Mouse (Mus musculus): ENCODE results near the gene Nos1ap.

Nos1ap gene

DNA sequence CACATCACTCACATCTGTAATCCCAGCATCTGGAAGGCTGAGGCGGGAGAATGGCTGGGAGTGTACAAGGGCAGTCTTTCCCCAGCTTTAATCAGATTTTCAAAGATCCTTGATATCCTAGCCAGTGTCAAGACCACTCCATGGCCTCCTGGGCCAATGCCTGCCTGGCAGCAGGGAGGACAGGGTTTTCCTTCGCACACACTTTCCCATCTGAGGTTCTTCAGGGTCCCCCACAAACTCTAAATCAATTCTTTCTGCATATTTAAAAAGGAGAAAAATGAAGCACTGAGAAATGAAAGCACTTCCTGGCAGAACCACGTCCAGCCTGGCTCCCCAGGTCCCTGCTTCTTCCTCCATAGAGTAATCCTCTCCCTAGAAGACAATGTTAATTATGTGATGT lies 225.9 kb downstream of the Nos1ap start:
- no peak for DNase-seq (ENCODE audit: low spot score in 2 of 2)

DNA sequence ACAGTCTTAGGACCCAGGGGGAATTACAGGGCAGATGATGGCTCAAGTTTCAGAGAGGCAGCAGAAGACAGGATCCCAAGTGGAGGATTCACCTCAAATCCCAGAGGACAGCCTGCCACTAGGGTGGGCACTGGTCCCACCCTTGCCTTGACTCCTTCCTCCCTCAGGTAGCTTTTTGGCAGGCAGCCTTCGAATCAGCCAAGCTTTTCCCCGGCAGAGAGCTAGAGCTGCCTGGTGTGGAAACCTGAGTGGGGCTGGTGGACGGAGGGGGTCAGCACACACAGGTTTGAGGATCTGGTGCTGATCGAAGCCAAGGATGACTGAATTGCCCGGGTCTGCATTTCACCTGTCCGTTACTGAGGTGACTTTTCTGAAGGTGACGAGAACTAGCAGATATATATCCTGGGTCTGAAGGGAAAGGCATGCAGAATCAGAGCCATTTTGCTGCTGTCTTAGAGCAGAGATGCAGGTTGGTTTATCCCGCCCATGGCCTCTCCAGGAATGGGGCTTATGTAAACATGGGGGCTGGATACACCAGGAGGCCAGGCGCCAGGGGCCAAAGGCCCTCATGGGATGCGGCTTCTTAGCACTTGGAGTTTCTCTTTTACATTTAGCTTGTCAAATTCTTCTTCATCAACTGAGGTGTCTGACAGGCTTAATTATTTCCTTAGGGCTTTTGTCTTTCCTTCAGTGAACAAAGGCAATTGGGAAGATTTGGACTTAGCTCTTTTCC lies 229.3 kb downstream of the Nos1ap start:
- no peak for DNase-seq (ENCODE audit: low spot score in 2 of 2)

DNA sequence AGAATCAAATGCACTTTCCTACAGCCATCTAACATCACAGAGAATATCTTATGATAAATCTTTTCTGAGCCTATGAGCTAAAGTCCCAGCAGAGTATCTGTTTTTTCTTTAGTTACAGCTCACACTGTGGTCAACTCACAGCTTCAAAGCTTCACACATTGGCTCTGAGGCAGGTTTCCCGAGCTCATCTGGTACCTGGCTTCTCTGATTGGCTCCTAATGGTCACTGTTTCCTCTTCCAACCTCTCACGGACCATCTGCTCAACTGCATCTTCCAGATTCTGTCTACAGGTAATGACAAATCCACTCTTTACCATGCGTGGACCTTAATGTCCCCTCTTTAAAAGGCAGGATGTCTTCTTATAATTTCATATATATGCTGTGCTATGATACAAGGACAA lies 236.3 kb downstream of the Nos1ap start:
- no peak for DNase-seq (ENCODE audit: low spot score in 2 of 2)

DNA sequence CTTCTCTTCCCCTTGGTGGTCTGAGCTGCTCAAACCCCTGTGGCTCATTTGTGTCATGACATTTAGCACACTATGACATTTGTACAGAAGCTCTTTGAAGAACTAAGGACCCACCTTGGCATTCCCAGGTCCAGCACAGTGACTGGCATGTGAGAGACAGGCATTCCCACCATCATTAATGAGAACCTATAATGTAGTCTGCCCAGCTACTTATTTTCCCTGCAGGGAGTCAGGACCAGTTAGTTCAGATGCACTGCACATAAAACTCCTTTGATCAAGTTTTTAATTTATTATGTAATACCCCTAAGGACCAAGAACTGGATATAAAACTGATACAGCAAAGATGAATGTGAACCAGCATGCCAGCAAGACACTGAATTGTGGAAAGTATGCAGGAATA lies 238.6 kb downstream of the Nos1ap start:
- no peak for DNase-seq (ENCODE audit: low spot score in 2 of 2)

DNA sequence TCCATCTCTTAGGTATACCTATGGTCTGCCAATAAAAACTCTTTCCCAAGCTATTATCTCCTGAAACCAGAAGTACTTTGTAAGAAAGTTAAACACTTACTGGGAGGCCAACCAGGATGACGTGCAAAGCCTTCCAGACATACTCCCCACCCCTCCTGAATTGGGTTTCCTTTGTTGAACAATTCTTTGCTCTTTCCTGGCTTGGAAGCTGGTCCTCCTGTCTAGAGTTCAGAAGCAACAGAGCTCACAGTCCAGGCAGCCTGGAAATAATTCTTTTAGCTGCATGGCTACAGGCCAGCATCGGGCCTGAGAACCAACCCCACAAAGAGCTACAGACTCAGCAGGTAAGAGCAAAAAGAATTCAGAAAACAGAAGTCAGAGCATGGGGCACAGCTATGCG lies 243.4 kb downstream of the Nos1ap start:
- DNase-seq (ENCODE audit: low spot score in 2 of 2): no peak

DNA sequence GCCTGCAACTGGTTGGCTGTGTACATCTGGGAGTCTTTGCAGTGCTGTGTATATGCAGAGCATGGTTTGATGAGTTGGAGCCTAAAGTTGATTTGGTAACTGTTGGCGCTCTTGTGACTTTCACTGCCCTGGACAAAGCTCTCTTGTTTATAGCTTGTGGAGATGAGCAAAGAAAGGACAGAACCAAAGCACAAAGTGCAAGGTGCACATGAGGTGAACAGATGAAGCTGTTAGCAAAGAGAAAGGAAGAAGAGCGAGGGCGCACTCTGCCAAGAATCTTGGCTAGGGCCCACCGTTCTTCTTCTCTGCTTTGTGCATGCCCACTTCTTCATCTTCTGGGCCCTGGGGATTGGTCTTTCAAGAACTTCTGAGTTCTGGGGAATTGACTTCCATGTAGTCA lies 245.8 kb downstream of the Nos1ap start:
- DNase-seq (ENCODE audit: low spot score in 2 of 2): no peak

DNA sequence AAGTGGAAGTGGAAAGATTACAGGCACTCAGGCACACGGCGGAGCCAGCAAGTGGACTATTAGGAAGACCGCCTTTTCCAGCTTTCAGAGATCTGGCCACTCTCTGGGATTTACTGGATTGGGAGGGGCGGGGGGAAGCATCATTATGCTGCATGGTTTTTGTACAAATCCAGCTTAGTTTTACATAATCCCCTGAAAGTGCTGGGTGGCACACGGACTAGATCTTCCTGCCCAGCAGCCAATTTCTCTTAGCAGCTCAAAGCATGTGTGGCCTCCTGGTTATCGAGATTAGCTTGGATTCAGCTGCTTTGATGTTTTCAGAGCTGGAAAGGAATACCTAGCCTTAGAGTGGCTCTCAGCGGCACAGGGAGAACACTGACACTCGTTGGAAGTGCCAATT lies 246.6 kb downstream of the Nos1ap start:
- no peak for DNase-seq (ENCODE audit: low spot score in 2 of 2)

DNA sequence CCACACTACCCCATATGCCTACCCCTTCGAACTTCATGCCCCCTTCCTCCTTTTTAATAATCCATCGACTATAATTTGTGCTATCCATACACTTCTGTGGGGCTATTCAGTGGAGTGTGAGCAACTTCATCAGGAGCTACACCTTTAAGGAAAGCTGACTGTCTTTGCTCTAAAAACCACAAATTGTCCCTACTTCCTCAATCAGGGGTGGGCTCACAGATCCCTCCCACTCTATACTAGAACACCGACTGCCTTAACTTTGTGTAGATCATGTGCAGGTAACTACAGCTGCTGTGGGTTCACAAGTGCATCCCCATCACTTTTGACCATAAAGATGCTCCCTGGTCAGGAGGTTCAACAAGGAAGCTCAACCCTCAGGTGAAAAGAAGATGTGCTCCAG lies 249.7 kb downstream of the Nos1ap start:
- no peak for DNase-seq (ENCODE audit: low spot score in 2 of 2)

DNA sequence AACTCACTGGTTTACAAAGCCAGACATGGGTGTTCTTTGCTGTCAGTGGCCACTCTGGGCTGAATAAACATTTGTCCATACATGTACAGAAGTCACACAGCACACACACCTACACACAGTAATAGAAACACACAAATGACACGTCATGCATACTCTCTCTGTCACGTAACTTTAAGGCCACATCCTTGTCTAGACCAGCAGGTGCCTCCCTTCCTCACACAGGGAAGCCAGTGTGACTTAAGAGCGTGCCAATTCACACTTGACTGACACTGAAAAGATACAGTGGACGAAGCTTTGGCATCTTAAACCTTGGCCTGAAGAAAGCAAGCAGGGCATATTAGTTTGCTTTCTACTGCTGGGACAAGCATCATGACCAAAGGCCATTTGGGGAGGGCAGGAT lies 256.9 kb downstream of the Nos1ap start:
- no peak for DNase-seq (ENCODE audit: low spot score in 2 of 2)

DNA sequence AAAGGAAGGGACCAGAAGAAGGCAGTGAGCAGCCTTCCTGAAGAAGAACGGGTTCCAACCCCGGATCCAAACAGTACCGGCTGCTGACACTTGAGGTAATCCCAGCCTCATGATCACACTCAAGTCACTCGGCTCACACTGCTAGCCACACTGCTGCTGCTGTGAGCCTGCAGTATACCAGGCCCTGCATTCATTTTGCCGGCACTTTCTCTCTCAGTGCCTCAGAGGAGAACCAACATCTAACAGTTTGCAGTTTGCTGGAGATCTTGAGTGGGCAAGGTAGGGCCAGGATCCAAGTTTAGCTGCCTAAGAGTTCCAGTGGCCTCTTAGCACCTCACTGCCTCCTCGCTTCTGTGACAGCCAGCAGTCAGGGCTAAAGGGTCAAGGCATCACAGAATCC lies 257.7 kb downstream of the Nos1ap start:
- DNase-seq (ENCODE audit: low spot score in 2 of 2): no peak

DNA sequence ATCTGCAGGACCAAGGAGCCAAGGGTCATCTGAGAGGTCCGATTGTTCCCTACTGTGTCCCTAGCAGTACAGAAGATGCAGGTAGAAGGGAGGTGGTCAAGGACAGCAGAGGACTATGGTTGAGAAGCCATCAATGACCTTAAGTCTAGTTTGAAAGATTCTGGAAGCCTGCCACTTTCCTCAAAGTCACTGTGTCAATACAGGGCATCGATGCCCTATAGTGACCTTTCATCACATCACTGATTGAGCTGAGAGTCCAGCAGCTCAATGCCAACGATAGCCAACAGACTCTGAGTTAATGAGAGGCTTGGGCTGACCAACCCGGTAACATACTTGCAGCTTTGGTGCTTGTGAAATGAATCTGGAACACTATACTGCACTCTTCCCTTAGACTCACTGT lies 264.4 kb downstream of the Nos1ap start:
- DNase-seq (ENCODE audit: low spot score in 2 of 2): no peak

DNA sequence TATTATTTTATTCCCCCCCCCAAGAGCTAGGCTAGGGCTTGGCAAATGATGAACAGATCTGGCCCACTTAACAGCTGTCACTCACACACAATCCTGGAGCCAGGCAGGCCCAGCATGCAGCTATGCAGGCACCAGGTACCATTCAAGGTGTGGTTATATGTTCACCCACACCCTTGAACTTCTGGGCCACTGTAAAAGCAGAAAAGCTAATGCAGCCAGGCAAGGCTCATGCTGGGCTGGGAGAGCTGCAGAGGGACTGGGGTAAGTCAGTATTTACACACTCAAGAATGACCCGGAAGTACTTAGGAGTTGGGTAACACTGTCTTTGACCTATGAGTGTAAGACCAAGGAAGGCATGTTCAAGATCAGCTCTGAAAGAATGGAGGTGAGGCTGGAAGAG lies 265.3 kb downstream of the Nos1ap start:
- no peak for DNase-seq (ENCODE audit: low spot score in 2 of 2)

DNA sequence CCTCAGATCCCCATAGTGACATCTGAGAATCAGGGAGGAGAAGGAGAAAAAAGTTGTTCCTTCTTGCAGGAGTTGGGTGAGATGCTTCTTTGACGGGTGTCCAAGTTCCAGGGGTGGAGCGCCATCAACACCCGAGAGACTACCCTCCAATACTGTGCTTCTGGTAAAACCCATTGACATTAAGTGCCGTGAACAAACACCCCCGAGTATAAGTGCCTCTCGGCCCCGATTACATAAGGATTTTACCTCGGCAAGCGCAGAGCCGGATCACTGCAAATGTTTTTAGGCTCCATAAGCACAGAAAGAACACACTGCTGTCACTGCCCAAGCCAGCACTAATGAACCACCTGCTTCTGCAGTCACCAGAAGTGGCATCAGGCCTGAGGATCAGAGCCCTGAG lies 266.7 kb downstream of the Nos1ap start:
- no peak for DNase-seq (ENCODE audit: low spot score in 2 of 2)

DNA sequence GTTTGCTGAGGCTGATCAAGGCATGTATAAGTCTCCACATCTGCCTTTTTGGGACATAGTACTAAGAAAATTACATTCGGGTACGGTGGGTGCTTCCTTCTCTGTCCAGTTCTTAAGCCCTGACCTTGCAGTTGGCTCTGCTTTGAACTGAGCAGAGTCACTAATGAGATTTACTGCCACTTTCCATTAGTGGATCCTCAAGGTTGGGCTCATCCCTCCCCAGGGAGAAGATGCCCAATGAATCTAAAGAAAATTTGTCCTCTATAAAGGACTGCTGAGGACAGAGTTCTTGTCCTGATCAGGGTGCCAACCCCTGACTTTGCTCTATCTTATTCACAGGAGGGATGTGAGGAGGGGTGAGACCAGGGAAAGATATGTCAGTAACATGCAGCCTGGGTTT lies 267.6 kb downstream of the Nos1ap start:
- DNase-seq (ENCODE audit: low spot score in 2 of 2): no peak

DNA sequence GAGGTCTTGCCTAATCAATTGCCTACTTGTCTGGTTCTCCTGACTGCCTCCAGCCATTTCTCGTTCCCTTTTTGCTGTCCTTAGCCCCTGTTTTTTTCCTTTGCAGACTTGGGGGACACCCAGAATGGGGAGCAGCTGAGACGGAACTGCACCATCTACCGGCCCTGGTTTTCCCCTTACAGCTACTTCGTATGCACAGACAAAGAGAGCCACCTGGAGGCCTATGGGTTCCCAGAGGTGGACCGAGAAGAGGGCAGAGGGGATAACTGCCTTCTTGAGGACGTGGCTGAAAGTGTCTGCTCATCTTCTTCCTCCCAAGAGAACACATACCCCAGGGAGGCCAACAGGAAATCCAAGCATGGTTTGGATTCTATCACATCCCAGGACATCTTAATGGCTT lies 278.2 kb downstream of the Nos1ap start:
- no peak for DNase-seq (ENCODE audit: low spot score in 2 of 2)

DNA sequence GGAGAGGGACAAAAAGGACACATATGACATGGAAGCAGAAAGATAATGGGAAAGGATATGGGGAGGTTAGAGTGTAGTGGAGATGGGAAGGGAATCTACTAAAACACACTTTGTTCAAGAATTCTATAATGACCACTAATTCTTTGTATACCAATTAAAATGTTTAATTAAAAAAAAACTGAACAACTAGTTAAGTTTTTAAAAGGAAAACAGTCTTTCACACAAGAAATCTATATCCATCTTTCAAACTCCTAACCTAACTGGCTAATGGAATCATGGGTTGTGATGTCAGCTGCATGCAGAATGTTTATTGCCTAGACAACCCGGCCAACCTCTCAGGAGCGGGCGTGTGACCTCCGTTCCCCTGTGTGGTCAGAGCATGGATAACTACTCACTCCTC lies 281.2 kb downstream of the Nos1ap start, which contains the start of gene Spata46:
TSS of gene Spata46 (plus strand) at position 301 of the 400 bp plus-strand sequence.
- no peak for DNase-seq (ENCODE audit: low spot score in 2 of 2)

DNA sequence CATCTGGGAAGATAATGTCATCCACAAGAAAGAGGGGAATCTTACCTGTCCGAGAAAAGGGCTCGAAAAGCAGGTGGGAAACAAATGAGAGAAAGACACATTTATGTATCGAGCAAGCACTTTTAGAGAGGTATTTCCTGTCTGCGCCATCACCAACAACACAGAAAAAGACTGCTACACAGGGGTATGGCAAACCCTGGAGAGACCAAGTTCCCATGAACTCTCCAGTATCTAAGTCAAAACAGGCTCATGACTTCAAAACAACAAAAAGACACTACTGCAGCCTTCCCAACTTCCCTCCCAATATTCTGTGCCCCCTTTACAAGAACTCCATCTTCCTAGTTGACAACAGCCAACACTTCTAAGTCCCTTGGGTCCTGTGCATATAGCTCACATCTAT lies 283.4 kb downstream of the Nos1ap start, which contains the start of gene Gm7694:
TSS of gene Gm7694 (minus strand) at position 101 of the 400 bp plus-strand sequence.
- DNase-seq (ENCODE audit: low spot score in 2 of 2): no peak

DNA sequence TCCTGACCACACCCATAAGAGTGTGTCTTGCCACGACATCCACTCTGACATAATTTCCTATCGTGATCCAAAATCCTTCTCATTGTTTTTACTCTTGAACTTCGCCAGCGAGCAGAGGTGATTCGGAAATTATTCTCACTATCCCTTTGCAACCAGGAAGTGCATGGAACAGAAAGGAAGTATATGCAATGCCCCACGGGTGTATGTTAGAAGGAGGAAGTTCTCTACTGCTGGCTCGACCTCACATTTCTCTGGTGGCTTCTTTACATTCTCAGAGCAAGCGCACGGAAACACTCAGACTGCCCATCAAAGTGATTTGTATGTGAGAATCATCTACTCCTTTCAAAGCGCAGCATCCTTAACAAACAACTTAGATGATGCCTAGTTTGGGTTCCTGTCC lies 284.7 kb downstream of the Nos1ap start:
- no peak for DNase-seq (ENCODE audit: low spot score in 2 of 2)

DNA sequence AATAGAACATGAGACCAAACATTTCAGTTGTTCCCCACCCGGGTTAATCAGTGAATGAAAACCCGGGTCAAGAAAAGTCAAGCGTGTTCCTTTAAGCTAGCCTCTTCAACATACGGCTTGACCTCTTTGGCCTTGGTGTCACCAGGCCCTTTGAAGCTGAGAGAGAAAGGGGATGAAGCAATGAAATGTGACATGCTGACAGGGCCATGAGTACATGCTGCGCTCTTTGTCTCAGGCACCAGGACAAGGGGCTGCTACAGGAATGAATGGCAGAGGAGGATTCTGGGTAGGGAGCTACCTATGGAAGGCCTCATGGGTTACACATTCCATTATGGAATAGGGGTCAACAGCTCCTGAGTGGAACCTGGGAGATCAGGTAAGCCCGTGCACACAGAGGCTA lies 286.6 kb downstream of the Nos1ap start:
- DNase-seq (ENCODE audit: low spot score in 2 of 2): no peak

DNA sequence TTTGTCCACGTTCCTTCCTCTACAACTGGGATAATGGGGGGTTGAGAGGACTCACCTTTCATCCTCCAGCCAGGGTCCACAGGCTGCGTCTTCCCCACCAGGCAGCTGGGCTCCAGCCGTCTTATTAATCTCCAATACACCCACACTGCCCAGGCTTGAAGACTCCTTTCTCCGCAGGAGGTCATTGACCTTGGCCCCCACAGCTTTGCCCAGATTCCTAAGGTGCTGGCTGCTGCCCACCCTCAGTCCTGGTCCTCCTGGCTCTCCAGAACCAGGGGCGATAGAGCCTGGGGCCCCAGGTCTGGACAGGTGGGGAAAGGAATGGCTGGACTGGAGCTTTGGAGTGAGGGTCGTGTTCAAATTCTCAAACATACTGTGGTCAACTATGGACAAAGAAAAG lies 287.2 kb downstream of the Nos1ap start:
- no peak for DNase-seq (ENCODE audit: low spot score in 2 of 2)

DNA sequence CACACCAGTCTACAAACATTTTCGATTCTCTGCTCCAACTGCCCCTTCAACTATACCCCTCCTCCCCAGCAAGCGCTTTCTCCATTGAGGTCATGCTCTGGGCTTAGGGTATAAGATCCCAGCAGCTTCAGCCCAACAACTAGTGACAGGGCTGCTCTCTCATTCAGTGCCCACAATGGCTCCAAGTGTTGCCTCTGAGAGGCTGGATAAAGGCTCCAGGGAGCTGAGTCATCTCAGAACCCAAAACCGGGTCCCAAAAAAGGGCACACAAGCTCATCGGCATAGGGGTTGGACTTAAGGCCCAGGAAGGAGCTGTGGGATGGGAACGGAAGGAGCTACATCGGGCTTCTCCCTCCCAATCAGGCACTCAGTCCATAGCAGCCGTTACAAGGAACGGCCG lies 288.0 kb downstream of the Nos1ap start:
- DNase-seq (ENCODE audit: low spot score in 2 of 2): no peak

DNA sequence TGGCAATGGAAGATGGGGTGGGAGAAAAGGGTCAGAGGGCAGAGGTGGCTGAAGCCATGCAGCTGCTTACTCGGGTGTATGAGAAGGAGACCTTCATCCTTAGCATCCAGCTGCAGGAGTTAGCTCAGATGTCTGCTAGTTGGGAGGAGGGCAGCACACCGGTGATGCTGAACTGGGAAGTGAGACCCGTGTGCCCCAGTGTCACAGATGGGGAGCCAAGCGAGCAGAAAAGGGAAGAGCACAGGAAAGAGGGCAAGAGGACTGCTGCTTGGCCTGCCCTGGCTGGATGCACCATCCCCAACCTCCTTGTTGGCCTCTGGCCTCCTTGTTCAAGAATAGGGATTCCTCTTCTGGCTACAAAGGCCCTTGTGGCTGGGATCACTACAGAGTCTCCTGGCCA lies 290.2 kb downstream of the Nos1ap start:
- DNase-seq (ENCODE audit: low spot score in 2 of 2): no peak

DNA sequence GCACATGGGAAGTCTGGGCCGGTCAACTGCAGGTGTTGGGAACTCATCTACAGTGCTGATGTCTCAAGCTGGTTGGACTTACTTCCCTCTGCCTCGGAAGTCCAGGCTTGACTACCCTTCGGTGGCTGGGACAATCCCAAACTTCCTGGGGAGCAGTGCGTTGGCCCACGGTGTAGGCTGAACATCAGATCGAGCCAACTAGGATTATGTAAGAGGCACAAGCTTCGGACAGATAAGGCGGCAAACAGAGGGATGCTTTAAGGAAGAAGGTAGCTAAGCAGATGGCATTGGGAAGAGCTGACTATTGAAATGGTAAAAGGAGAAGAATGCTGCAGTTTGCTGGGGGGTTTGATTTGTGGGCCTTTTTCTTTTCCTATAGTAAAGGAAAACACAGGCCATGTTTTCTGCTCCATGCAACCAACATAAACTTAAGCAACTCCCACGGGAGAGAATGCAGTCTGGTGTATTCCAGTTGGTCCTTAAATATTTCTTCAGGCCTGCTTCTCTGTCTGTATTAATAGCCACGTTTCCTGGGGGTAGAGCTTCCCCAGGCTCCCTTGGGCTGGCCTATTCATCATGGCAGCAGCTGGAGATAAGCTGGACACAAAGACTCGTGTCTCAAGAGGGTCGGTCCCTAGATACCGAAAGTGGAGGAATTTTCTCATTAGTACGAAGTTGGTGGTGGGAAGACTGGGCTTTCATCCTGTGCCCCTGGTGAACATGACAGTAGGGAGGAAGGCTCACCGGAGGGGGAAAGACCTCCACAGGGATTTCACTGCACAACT lies 294.7 kb downstream of the Nos1ap start:
- no peak for DNase-seq (ENCODE audit: low spot score in 2 of 2)

Measured in spleen, postnatal 10 days (tissue).